Mouse (Mus musculus): Measurements from ENCODE around the gene Cyren. TPM values are rescaled to one million over a fixed set of nuclear protein-coding genes. Genes with fewer than 3 reads are reported as not detected.

Cyren gene
- polyA plus RNA-seq, 1 experiment from 2014 or later: 9.2 TPM

DNA sequence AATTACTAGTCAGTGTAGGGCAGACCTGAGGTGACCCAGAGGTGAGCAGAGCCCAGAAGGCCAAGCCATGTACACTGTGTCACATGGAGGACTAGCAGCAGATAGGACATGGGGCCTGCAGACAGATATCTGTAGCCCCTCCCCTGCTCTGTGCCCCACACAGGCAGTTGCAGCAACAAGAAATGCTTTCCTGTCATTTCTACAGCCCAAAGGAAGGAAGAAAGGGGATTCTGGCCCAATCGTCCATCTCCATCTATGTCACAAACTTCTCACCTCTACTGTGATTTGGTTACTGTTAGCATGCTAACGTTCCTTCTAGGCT lies 1.1 kb downstream of the Cyren start:
- ATAC-seq (no peak), DNase-seq (ENCODE audit: low read depth, low spot score) (no peak)
- POLR2A ChIA-PET: no interaction called here
- no peak for TF ChIP-seq CTCF (IDR thresholded peaks at IDR 0.05)
- no peaks in the 10 kb centered on the region for H3K27me3 ChIP-seq
- in situ Hi-C loops (cut with MboI; ENCODE audit: low pct_unique_long_range_greater_than_20kb): loop anchor here (5.0 kb wide), 2 partner anchors 99 to 364 kb away; no protein-coding TSS in a partner anchor
- CTCF ChIA-PET: no interaction called here

DNA sequence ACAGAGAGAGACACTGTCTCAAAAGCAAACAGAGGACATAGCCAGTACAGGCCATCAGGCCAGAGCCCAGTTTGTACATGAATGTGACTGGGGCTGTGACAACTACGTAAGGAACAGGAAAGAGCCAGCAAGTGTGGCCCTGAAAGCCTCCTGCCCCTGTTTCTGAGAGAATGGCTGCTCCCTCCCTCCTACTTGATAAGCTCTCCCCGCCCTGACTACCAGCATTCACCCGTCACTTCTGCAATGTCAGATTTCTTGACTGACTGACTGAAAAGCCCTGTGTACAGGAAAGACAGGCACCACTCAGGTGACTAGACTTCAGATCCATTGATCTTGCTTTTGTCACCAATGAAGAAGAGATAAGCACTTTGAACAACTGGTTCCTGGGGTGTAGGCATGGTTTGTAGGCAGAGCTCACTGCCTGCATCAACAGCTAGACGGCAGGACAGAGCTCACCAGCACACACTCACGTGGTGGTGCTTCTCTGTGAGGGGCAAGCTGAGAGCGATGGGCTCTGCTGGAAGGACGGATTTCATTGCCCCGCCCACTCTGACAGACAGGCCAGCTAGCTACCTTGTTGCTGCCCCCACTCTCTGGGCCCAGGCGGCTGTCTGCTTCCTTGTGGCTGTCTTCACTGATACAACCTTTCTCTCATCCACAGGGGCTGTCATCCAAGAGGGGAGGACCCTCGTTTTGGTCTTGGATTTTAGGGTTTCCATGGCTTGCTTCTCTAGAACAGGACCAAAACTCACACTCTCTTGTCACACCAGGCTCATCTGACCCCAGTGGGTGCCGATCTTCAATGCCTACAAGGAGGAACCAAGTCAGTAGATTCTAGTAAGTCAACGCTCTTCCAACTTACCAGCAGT lies 1.7 kb downstream of the Cyren start:
- POLR2A ChIA-PET: no interaction called here
- DNase-seq (ENCODE audit: low read depth, low spot score) (no peak), ATAC-seq (no peak)
- in situ Hi-C loops (cut with MboI; ENCODE audit: low pct_unique_long_range_greater_than_20kb): loop anchor here (5.0 kb wide), 2 partner anchors 99 to 364 kb away; no protein-coding TSS in a partner anchor
- H3K27me3 ChIP-seq: no peaks in the 10 kb centered on the region
- CTCF ChIA-PET: no interaction called here
- TF ChIP-seq CTCF (IDR thresholded peaks at IDR 0.05): no peak

DNA sequence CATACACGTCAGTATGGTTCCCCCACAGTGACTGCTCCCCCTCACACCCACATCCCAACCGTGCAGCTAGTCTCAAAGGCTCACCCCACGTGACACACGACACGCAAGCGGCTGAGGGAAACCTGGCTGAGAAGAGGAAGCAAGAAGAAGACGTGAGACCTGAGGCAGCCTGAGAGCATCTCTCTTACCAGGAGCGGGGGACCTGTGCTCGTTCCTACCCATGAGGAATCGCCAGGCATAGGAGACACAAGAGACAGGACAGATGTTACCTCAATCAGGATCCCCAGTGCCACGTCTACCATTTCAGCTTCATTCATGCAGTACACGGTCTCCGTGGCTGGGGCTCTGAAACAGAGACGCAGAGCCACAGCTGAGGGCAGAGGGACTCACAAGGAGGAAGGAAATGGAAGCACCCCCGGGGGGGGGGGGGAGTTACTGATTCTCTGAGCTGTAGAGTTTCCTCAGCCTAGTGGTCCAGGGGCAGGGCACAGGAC lies 2.5 kb downstream of the Cyren start:
- ATAC-seq: no peak
- TF ChIP-seq CTCF (IDR thresholded peaks at IDR 0.05): no peak
- DNase-seq (ENCODE audit: low read depth, low spot score): no peak
- H3K27me3 ChIP-seq: no peaks in the 10 kb centered on the region
- CTCF ChIA-PET: no interaction called here
- in situ Hi-C loops (cut with MboI; ENCODE audit: low pct_unique_long_range_greater_than_20kb): loop anchor here (5.0 kb wide), 2 partner anchors 98 to 363 kb away; no protein-coding TSS in a partner anchor
- POLR2A ChIA-PET: interaction anchor here (0.7 kb wide), 1 partner anchor 35 kb away, joined by 4 read pairs; the partner anchor contains the start of gene Wdr91

DNA sequence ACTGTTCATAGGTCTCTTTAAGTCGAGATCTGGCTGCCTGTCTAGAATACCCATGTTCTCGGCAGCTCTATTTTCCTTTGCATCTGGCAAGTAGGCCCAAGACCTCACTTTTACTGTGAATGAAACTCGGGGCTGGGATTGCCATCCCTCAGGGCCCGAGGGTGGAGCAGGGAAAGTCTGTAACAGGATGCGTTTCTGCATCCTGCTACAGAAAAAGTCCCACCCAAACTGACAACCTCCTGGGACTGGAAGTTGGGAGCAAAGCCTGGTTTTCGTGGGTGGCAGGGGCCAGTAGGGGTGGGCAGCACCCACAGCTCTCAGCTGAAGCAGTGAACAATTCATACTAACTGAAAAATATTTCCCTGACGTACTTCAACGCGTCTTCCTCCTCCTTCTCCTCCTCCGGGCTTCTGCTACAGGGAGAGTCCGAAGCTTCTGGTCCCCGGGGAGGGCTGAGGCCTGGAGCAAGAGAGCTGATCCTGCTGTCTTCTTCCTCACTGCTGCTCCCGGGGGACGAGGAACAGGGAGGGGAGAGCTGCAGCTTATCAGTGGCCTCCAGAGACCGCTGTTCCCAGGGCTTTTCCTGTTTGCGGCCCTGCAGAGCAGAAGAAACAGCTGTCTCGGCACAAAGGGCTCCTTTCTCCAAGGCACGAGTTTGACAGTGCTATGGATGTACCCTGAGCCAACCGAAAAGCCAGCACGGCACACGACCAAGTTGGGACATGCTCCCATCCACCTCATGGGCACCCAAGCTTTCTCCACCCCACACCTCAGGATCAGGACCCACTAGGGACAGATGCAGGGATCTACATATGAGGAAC lies 3.5 kb downstream of the Cyren start:
- no peaks in the 10 kb centered on the region for H3K27me3 ChIP-seq
- DNase-seq (ENCODE audit: low read depth, low spot score): no peak
- no peak for ATAC-seq
- ChIA-PET CTCF (no interaction called here), POLR2A (interaction anchor here (0.7 kb wide), 1 partner anchor 36 kb away, joined by 4 read pairs; the partner anchor contains the start of gene Wdr91)
- in situ Hi-C loops (cut with MboI; ENCODE audit: low pct_unique_long_range_greater_than_20kb): no loop called here
- TF ChIP-seq CTCF (IDR thresholded peaks at IDR 0.05): no peak

DNA sequence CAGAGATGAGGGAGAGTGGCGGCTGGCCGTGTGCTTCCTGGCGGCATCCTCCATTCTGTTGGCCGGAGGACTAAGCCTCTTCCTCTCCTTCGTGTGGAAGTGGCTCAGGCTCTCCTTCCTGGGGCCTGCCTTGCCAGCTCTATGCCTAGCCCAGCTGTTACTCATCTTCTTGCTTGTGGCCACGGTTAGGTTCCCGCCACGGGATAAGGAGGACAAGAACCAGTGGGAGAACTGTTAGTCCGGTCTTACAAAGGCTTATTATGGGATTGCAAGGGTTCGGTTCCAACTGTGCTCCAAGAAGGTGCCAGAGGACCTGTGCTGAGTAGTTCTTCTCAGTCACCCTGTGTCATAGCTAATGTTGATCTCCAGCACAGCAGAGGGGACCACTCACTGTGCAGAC lies 5.0 kb downstream of the Cyren start:
- CTCF ChIA-PET: interaction anchor here (1.1 to 1.4 kb wide), 2 partner anchors 8 to 361 kb away, joined by 3 to 4 read pairs; no protein-coding TSS in a partner anchor
- in situ Hi-C loops (cut with MboI; ENCODE audit: low pct_unique_long_range_greater_than_20kb): no loop called here
- no peaks in the 10 kb centered on the region for H3K27me3 ChIP-seq
- no peak for TF ChIP-seq CTCF (IDR thresholded peaks at IDR 0.05)
- POLR2A ChIA-PET: interaction anchor here (0.9 kb wide), 1 partner anchor 93 kb away, joined by 3 read pairs; the partner anchor contains the start of gene Agbl3
- DNase-seq (ENCODE audit: low read depth, low spot score): no peak
- no peak for ATAC-seq

DNA sequence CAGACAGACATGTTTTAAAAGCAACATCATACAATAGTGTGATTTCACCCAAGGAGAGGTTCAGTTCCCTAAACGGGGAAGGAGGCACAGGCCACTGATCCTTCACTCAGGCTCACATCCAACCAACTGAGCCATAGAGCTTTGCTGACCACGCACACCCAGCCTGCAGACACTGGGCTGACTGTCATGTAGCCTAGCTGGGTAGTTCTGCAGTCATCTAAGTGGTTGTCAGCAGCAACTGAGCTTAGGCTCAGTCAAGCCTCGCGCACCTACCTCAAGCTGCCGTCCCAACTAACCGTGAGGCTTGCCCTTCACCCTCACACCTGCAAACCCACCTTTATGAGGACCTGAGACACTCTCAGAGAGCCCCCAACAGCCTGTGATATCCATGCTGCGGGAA lies 5.9 kb downstream of the Cyren start:
- TF ChIP-seq CTCF (IDR thresholded peaks at IDR 0.05): no peak
- H3K27me3 ChIP-seq: no peaks in the 10 kb centered on the region
- ChIA-PET POLR2A (interaction anchor here (0.6 kb wide), 1 partner anchor 164 kb away, joined by 3 read pairs; no protein-coding TSS in a partner anchor), CTCF (interaction anchor here (1.5 kb wide), 1 partner anchor 91 kb away, joined by 3 read pairs; the partner anchor contains the start of gene Agbl3)
- no peak for ATAC-seq
- DNase-seq (ENCODE audit: low read depth, low spot score): no peak
- in situ Hi-C loops (cut with MboI; ENCODE audit: low pct_unique_long_range_greater_than_20kb): no loop called here

DNA sequence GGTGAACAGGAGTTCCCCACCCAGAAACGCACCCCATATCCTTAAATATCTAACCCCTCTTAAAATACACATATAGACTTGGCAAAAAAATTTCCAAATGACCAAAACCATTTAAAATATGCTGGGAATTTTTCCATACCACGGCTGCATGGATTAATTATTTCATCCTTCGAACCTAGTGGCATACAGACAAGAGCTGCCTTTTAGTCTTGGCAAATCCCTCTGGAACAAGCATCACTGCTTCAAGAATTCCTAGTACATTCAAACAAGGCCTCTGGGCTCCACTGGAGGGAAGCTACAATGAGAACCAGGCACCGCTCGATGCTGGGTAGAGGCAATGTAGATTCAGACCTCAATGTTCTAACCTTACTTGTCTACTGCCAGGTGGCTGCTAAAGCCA lies 7.1 kb downstream of the Cyren start:
- ChIA-PET POLR2A (interaction anchor here (1.1 kb wide), 1 partner anchor 91 kb away, joined by 3 read pairs; the partner anchor contains the start of gene Agbl3), CTCF (interaction anchor here (1.5 kb wide), 1 partner anchor 90 kb away, joined by 3 read pairs; the partner anchor contains the start of gene Agbl3)
- ATAC-seq (no peak), DNase-seq (ENCODE audit: low read depth, low spot score) (no peak)
- in situ Hi-C loops (cut with MboI; ENCODE audit: low pct_unique_long_range_greater_than_20kb): no loop called here
- no peak for TF ChIP-seq CTCF (IDR thresholded peaks at IDR 0.05)
- no peaks in the 10 kb centered on the region for H3K27me3 ChIP-seq

DNA sequence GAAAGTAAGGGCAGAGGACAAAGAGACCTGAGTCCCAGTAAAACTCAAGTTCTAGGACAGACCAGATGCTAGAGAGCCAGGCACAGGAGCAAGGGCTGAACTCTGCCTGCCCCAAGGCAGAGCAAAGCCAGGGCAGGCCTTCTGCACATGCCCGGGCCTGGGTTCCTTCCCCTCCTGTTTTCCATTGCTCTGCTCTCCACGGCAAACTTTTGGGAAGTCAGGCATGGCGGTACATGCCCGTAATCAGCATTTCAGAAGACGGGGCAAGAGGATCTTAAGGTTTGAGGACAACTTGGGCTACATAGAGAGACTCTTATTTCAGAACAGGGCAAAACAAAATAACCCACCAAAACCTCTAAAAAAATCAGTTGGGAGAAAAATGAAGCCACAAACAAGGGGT lies 7.7 kb downstream of the Cyren start:
- ATAC-seq: no peak
- H3K27me3 ChIP-seq: no peaks in the 10 kb centered on the region
- POLR2A ChIA-PET: interaction anchor here (1.1 kb wide), 1 partner anchor 90 kb away, joined by 3 read pairs; the partner anchor contains the start of gene Agbl3
- in situ Hi-C loops (cut with MboI; ENCODE audit: low pct_unique_long_range_greater_than_20kb): no loop called here
- no peak for DNase-seq (ENCODE audit: low read depth, low spot score)
- CTCF ChIA-PET: no interaction called here
- TF ChIP-seq CTCF (IDR thresholded peaks at IDR 0.05): no peak

DNA sequence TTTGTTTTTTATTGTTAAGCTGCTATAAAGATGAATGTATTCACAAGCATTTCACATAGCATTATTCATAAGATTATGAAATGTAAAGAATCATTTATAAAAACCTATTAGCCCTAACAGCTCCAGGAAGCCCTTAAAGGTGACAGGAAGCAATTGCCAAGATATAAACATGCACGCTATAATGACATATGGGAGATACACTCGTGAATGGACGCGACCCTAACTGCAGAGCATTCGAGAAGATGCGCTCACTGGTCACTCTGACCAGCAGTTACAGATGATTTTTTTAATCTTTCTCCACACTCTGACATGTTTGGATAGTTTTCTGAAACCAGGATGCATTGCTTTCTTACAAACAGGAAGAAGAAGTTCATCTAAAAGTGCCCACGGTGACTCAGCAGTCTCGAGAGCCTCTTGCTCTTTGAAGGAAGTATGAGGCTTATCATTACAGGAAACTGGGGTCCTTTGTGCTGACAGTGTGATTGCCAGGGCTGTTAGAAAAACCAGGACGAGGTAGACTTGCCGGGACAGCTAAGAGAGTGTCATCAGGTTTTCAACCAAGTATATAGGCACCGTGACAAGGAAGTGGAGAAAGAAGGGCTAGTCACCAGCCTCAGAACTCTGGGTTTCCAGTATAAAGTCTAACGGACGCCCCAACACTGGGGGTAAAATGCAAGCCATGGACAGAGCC lies 8.5 kb downstream of the Cyren start:
- POLR2A ChIA-PET: no interaction called here
- in situ Hi-C loops (cut with MboI; ENCODE audit: low pct_unique_long_range_greater_than_20kb): no loop called here
- DNase-seq (ENCODE audit: low read depth, low spot score) (no peak), ATAC-seq (no peak)
- no peaks in the 10 kb centered on the region for H3K27me3 ChIP-seq
- CTCF ChIA-PET: interaction anchor here (1.0 kb wide), 1 partner anchor 12 kb away, joined by 4 read pairs; no protein-coding TSS in a partner anchor
- TF ChIP-seq CTCF (IDR thresholded peaks at IDR 0.05): no peak

All from Patski (cell line).